Mouse (Mus musculus) liver, embryonic 14.5 days (tissue): ENCODE measurements around the gene Fermt2. TPM values are rescaled to one million over a fixed set of nuclear protein-coding genes. Genes with fewer than 3 reads are reported as not detected.
A peak's percentile ranks its signal among the peaks of the same experiment; 100 is the strongest.

Experiments
- ATAC-seq: fragments of 200-750 bp; cut with Nextera tagmentation; 2 replicates; pipeline ENCODE4 v1.8.0; 2017; ENCODE audit warnings: moderate number of reproducible peaks, mild to moderate bottlenecking, moderate library complexity; ENCODE audit not compliant: insufficient read depth
- DNase-seq, 3 experiments: peaks; one replicate each; pipeline ENCODE4 v3.0.0-alpha.2; 2012 to 2013; ENCODE audit warnings: low read depth in 3 of 3, low spot score in 3 of 3
- H3K27ac ChIP-seq: fragments of 300-500 bp; sonication (generic); 2 replicates; pipeline ENCODE4 v1.5.1; 2014; ENCODE audit warnings: moderate library complexity, mild to moderate bottlenecking, control low read depth, inconsistent platforms
- H3K27me3 ChIP-seq: fragments of 300-500 bp; sonication (generic); 2 replicates; pipeline ENCODE4 v1.6.1; 2014; ENCODE audit warnings: mild to moderate bottlenecking, low read length, moderate library complexity; ENCODE audit not compliant: control insufficient read depth, insufficient read depth
- H3K36me3 ChIP-seq: fragments of 300-500 bp; sonication (generic); replicated peaks from 2 replicates; pipeline ENCODE4 v1.6.1; 2014; ENCODE audit warnings: low read depth; ENCODE audit not compliant: control insufficient read depth, insufficient read depth
- H3K4me1 ChIP-seq, 2 experiments: fragments of 200-500 bp in 1 of 2; fragments of 300-500 bp in 1 of 2; sonication (generic) in 1 of 2; replicated peaks; 2 replicates each; pipeline ENCODE4 v1.6.1; 2012 to 2014; ENCODE audit warnings: antibody characterized with exemption in 1 of 2, inconsistent platforms in 1 of 2, low read length in 1 of 2; ENCODE audit not compliant: control insufficient read depth in 2 of 2, insufficient read depth in 2 of 2
- H3K4me2 ChIP-seq: fragments of 300-500 bp; sonication (generic); 2 replicates; pipeline ENCODE4 v1.6.1; 2014; ENCODE audit warnings: low read depth, mild to moderate bottlenecking, control low read depth, moderate library complexity
- H3K4me3 ChIP-seq, 2 experiments: fragments of 200-500 bp in 1 of 2; fragments of 300-500 bp in 1 of 2; sonication (generic) in 1 of 2; 2 replicates each; pipeline ENCODE4 v1.5.1; 2012 to 2014; ENCODE audit warnings: low read depth in 2 of 2, low read length in 2 of 2, mild to moderate bottlenecking in 2 of 2, control low read depth in 1 of 2, inconsistent platforms in 1 of 2, moderate library complexity in 1 of 2; ENCODE audit not compliant: insufficient read depth in 1 of 2
- H3K9ac ChIP-seq: fragments of 300-500 bp; sonication (generic); replicated peaks from 2 replicates; pipeline ENCODE4 v1.6.1; 2014; ENCODE audit warnings: mild to moderate bottlenecking, control low read depth, moderate library complexity
- H3K9me3 ChIP-seq: fragments of 300-500 bp; sonication (generic); 2 replicates; pipeline ENCODE4 v1.6.1; 2016; ENCODE audit warnings: low read length, mixed read lengths; ENCODE audit not compliant: control insufficient read depth
- CTCF ChIP-seq: IDR thresholded peaks from 2 replicates; pipeline ENCODE4 v1.5.1; 2016; ENCODE audit warnings: antibody characterized with exemption, low read depth, control low read depth
- EP300 ChIP-seq: IDR thresholded peaks from 2 replicates; pipeline ENCODE4 v1.6.1; 2016; ENCODE audit warnings: antibody characterized with exemption, low read depth
- WGBS: fragments of 180-500 bp; shearing (Covaris S2); extraction: QIAGEN DNeasy Blood & Tissue Kit; methylation state at CpG from one replicate; pipeline ENCODE4 v1.1.7; 2014; ENCODE audit not compliant: insufficient replicate concordance; 5-methylcytosine and 5-hydroxymethylcytosine counted together
- polyA plus RNA-seq, 2 experiments: library from polyadenylated mRNA; depleted of rRNA in 1 of 2; stranded (reverse) in 1 of 2; unstranded in 1 of 2; fragments of >200 nt; fragmentation: Nextera tagmentation in 1 of 2; extraction: Ambion mirVana in 1 of 2; gene quantifications; 2 replicates each; pipeline versions ENCODE4 v1.2.1 to v1.2.3; 2012 to 2014

The Fermt2 gene
- polyA plus RNA-seq, 2 experiments, result 13.6 to 25.5 TPM

- no peak overlapping the region for H3K27ac ChIP-seq
- no peaks in the 10 kb centered on the region for H3K27me3 ChIP-seq
- H3K9me3 ChIP-seq, result no peaks in the 10 kb centered on the region
- WGBS, result 48% methylated on average over 17 of the region's 17 CpGs
- no peak overlapping the region for H3K4me2 ChIP-seq
- H3K36me3 ChIP-seq, result no peaks in the 10 kb centered on the region
- peaks cover 0 to 2% of the 10 kb centered on the region in 2 experiments; a peak in 1 of 4 replicates for H3K4me1 ChIP-seq
- H3K4me3 ChIP-seq, result no peak overlapping the region
- no peak for DNase-seq
- no peak for ATAC-seq
- H3K9ac ChIP-seq, result no peak overlapping the region
- TF ChIP-seq EP300 (no peak), CTCF (peak; percentile 81)
Observed at GRCm38 (mm10) chr14:45551121-45551768, 21.3 kb upstream of the Fermt2 start.

GRCm38 (mm10) chr14:45550010-45550647 lies 20.2 kb upstream of the Fermt2 start:
- Histone ChIP-seq H3K4me1 (peaks cover 0 to 2% of the 10 kb centered on the region in 2 experiments; a peak in 1 of 4 replicates), H3K9ac (no peak overlapping the region), H3K9me3 (no peaks in the 10 kb centered on the region), H3K36me3 (no peaks in the 10 kb centered on the region), H3K27ac (no peak overlapping the region), H3K4me2 (no peak overlapping the region), H3K4me3 (no peak overlapping the region), H3K27me3 (no peaks in the 10 kb centered on the region)
- TF ChIP-seq CTCF (no peak), EP300 (no peak)
- ATAC-seq (peak; percentile 62; the same call in 1 of the 2 replicates), DNase-seq (peak in 2 of 3 experiments; percentile 14 to 26)
- WGBS, result 51% methylated on average over 13 of the region's 13 CpGs

GRCm38 (mm10) chr14:45548118-45548517 lies 18.2 kb upstream of the Fermt2 start:
- no peak for ATAC-seq
- Histone ChIP-seq H3K27me3 (no peaks in the 10 kb centered on the region), H3K4me3 (no peak overlapping the region), H3K36me3 (no peaks in the 10 kb centered on the region), H3K9me3 (no peaks in the 10 kb centered on the region), H3K27ac (no peak overlapping the region), H3K9ac (no peak overlapping the region), H3K4me1 (peaks cover 0 to 2% of the 10 kb centered on the region in 2 experiments; a peak in 1 of 4 replicates), H3K4me2 (no peak overlapping the region)
- DNase-seq, result no peak
- 57% methylated on average over 3 of the region's 3 CpGs for WGBS
- TF ChIP-seq CTCF (peak; percentile 48), EP300 (no peak)

- H3K27ac ChIP-seq, result no peak overlapping the region
- WGBS, result 51% methylated on average over 7 of the region's 7 CpGs
- ATAC-seq (no peak), DNase-seq (no peak)
- H3K4me2 ChIP-seq, result no peak overlapping the region
- peaks cover 0 to 3% of the 10 kb centered on the region in 2 experiments; a peak in 1 of 4 replicates for H3K4me1 ChIP-seq
- TF ChIP-seq EP300 (no peak), CTCF (no peak)
- no peaks in the 10 kb centered on the region for H3K9me3 ChIP-seq
- no peak overlapping the region for H3K4me3 ChIP-seq
- no peaks in the 10 kb centered on the region for H3K27me3 ChIP-seq
- no peaks in the 10 kb centered on the region for H3K36me3 ChIP-seq
- H3K9ac ChIP-seq, result no peak overlapping the region
Observed at GRCm38 (mm10) chr14:45544905-45545304, 15.0 kb upstream of the Fermt2 start.

- Histone ChIP-seq H3K36me3 (no peaks in the 10 kb centered on the region), H3K27ac (no peak overlapping the region), H3K4me1 (peaks cover 0 to 4% of the 10 kb centered on the region in 2 experiments; a peak in 1 of 4 replicates), H3K4me2 (no peak overlapping the region), H3K4me3 (no peak overlapping the region), H3K9me3 (no peaks in the 10 kb centered on the region), H3K27me3 (no peaks in the 10 kb centered on the region), H3K9ac (no peak overlapping the region)
- TF ChIP-seq CTCF (no peak), EP300 (no peak)
- DNase-seq (no peak), ATAC-seq (no peak)
- WGBS, result 43% methylated on average over 5 of the region's 6 CpGs
Observed at GRCm38 (mm10) chr14:45544026-45544425, 14.1 kb upstream of the Fermt2 start.
